Mouse (Mus musculus) CH12.LX (cell line): Measurements from ENCODE around the gene Ttll11. TPM values are rescaled to one million over a fixed set of nuclear protein-coding genes. Genes with fewer than 3 reads are reported as not detected.

Experiments
- DNase-seq: peaks from one replicate; pipeline ENCODE4 v3.0.0-alpha.2; 2013; ENCODE audit errors: extremely low read depth
- H3K27ac ChIP-seq: 2 replicates; pipeline ENCODE4 v1.5.1; 2012; ENCODE audit warnings: low read depth, mild to moderate bottlenecking, control low read depth, moderate library complexity; ENCODE audit not compliant: insufficient read depth
- H3K27me3 ChIP-seq: replicated peaks from 2 replicates; pipeline ENCODE3; 2012; ENCODE audit warnings: inconsistent platforms
- H3K36me3 ChIP-seq, 2 experiments: replicated peaks in 1 of 2; 2 replicates each; pipeline versions ENCODE3 to v1.6.1; 2012; ENCODE audit warnings: inconsistent platforms in 1 of 2, low read length in 1 of 2, mild to moderate bottlenecking in 1 of 2, mixed read lengths in 1 of 2, moderate library complexity in 1 of 2; ENCODE audit not compliant: control insufficient read depth in 1 of 2, insufficient read depth in 1 of 2
- H3K4me1 ChIP-seq, 2 experiments: 2 replicates each; pipeline ENCODE4 v1.6.1; 2012; ENCODE audit warnings: inconsistent platforms in 1 of 2, moderate library complexity in 1 of 2; ENCODE audit not compliant: insufficient read depth in 2 of 2, control insufficient read depth in 1 of 2
- H3K4me2 ChIP-seq: 2 replicates; pipeline ENCODE4 v1.6.1; 2012; ENCODE audit warnings: low read depth, mild to moderate bottlenecking, control low read depth; ENCODE audit not compliant: poor library complexity, insufficient read depth, severe bottlenecking
- H3K4me3 ChIP-seq, 3 experiments: fragments of 150-350 bp in 1 of 3; sonication (generic) in 1 of 3; replicated peaks in 1 of 3; 2 replicates each; pipeline versions ENCODE3 to v1.5.1; 2011 to 2012; ENCODE audit warnings: low read depth in 2 of 3, low read length in 2 of 3, mild to moderate bottlenecking in 2 of 3, moderate library complexity in 2 of 3, control low read depth in 1 of 3, improper control_type of control experiment in 1 of 3, inconsistent platforms in 1 of 3, mixed read lengths in 1 of 3; ENCODE audit not compliant: poor library complexity in 1 of 3
- H3K79me2 ChIP-seq: replicated peaks from 2 replicates; pipeline ENCODE4 v1.6.1; 2012; ENCODE audit warnings: mild to moderate bottlenecking, moderate library complexity; ENCODE audit not compliant: control insufficient read depth, poor library complexity, insufficient read depth, severe bottlenecking; ENCODE audit errors: extremely low read depth
- H3K9ac ChIP-seq: 2 replicates; pipeline ENCODE4 v1.6.1; 2012; ENCODE audit warnings: low read depth, mild to moderate bottlenecking, control low read depth, moderate library complexity; ENCODE audit not compliant: insufficient read depth
- H3K9me3 ChIP-seq: replicated peaks from 2 replicates; pipeline ENCODE3; 2012; ENCODE audit warnings: low read length, inconsistent platforms, mixed read lengths
- CHD1 ChIP-seq: IDR thresholded peaks from 2 replicates; pipeline ENCODE4 v1.6.1; 2012; ENCODE audit warnings: low read depth, low read length, improper control_type of control experiment, inconsistent platforms
- E2F4 ChIP-seq: IDR thresholded peaks from 2 replicates; pipeline ENCODE4 v1.6.1; 2011; ENCODE audit warnings: low read depth, low read length, improper control_type of control experiment; ENCODE audit not compliant: insufficient replicate concordance
- ELF1 ChIP-seq: IDR thresholded peaks from 2 replicates; pipeline ENCODE4 v1.6.1; 2014; ENCODE audit warnings: low read depth, mild to moderate bottlenecking, inconsistent platforms, low read length, improper control_type of control experiment
- ETS1 ChIP-seq: conservative IDR thresholded peaks from 2 replicates; pipeline ENCODE4 v1.6.1; 2012; ENCODE audit warnings: low read depth, mild to moderate bottlenecking, inconsistent platforms, low read length, improper control_type of control experiment, moderate library complexity
- HCFC1 ChIP-seq: IDR thresholded peaks from 2 replicates; pipeline ENCODE4 v1.6.1; 2012; ENCODE audit warnings: low read depth, mild to moderate bottlenecking, inconsistent platforms, low read length, improper control_type of control experiment
- IRF4 ChIP-seq: IDR thresholded peaks from 2 replicates; pipeline ENCODE4 v1.6.1; 2014; ENCODE audit warnings: low read depth, mild to moderate bottlenecking, inconsistent platforms, low read length, improper control_type of control experiment
- JUN ChIP-seq: IDR thresholded peaks from 2 replicates; pipeline ENCODE4 v1.6.1; 2011; ENCODE audit warnings: low read depth, mild to moderate bottlenecking, low read length, improper control_type of control experiment, moderate library complexity; ENCODE audit not compliant: insufficient read depth
- JUND ChIP-seq: conservative IDR thresholded peaks from 2 replicates; pipeline ENCODE4 v1.6.1; 2011; ENCODE audit warnings: low read depth, low read length, improper control_type of control experiment
- KAT2A ChIP-seq: IDR thresholded peaks from 2 replicates; pipeline ENCODE4 v1.6.1; 2012; ENCODE audit warnings: low read length, improper control_type of control experiment, inconsistent platforms; ENCODE audit not compliant: insufficient replicate concordance
- MAX ChIP-seq: IDR thresholded peaks from 2 replicates; pipeline ENCODE4 v1.6.1; 2011; ENCODE audit warnings: low read length, improper control_type of control experiment
- MAZ ChIP-seq: IDR thresholded peaks from 2 replicates; pipeline ENCODE4 v1.6.1; 2012; ENCODE audit warnings: low read depth, mild to moderate bottlenecking, inconsistent platforms, low read length, improper control_type of control experiment, moderate library complexity
- MEF2A ChIP-seq: IDR thresholded peaks from 2 replicates; pipeline ENCODE4 v1.6.1; 2014; ENCODE audit warnings: low read depth, mild to moderate bottlenecking, inconsistent platforms, low read length, improper control_type of control experiment, borderline replicate concordance
- MXI1 ChIP-seq: IDR thresholded peaks from 2 replicates; pipeline ENCODE4 v1.6.1; 2011; ENCODE audit warnings: mild to moderate bottlenecking, low read depth, low read length, improper control_type of control experiment
- MYC ChIP-seq: IDR thresholded peaks from 2 replicates; pipeline ENCODE4 v1.6.1; 2011; ENCODE audit warnings: low read depth, mild to moderate bottlenecking, improper control_type of control experiment, low read length
- NRF1 ChIP-seq: IDR thresholded peaks from 2 replicates; pipeline ENCODE4 v1.6.1; 2014; ENCODE audit warnings: low read depth, mild to moderate bottlenecking, inconsistent platforms, low read length, improper control_type of control experiment, moderate library complexity
- PAX5 ChIP-seq: IDR thresholded peaks from 2 replicates; pipeline ENCODE4 v1.6.1; 2012; ENCODE audit warnings: low read length, inconsistent platforms, mixed read lengths
- RAD21 ChIP-seq: IDR thresholded peaks from 2 replicates; pipeline ENCODE4 v1.6.1; 2011; ENCODE audit warnings: low read depth, mild to moderate bottlenecking, low read length, improper control_type of control experiment, moderate library complexity
- SIN3A ChIP-seq: IDR thresholded peaks from 2 replicates; pipeline ENCODE4 v1.6.1; 2012; ENCODE audit warnings: low read length, improper control_type of control experiment, inconsistent platforms
- SMC3 ChIP-seq: IDR thresholded peaks from 2 replicates; pipeline ENCODE4 v1.6.1; 2011; ENCODE audit warnings: low read depth, low read length, improper control_type of control experiment
- TCF12 ChIP-seq: IDR thresholded peaks from 2 replicates; pipeline ENCODE4 v1.6.1; 2014; ENCODE audit warnings: low read depth, mild to moderate bottlenecking, inconsistent platforms, low read length, improper control_type of control experiment
- UBTF ChIP-seq: IDR thresholded peaks from 2 replicates; pipeline ENCODE4 v1.6.1; 2012; ENCODE audit warnings: low read depth, mild to moderate bottlenecking, inconsistent platforms, low read length, improper control_type of control experiment, moderate library complexity
- USF1 ChIP-seq: IDR thresholded peaks from 2 replicates; pipeline ENCODE4 v1.6.1; 2014; ENCODE audit warnings: low read depth, mild to moderate bottlenecking, inconsistent platforms, low read length, improper control_type of control experiment
- ZKSCAN1 ChIP-seq: IDR thresholded peaks from 2 replicates; pipeline ENCODE4 v1.6.1; 2012; ENCODE audit warnings: low read depth, inconsistent platforms, low read length, improper control_type of control experiment, borderline replicate concordance
- ZMIZ1 ChIP-seq: IDR thresholded peaks from 2 replicates; pipeline ENCODE4 v1.6.1; 2012; ENCODE audit warnings: low read depth, mild to moderate bottlenecking, inconsistent platforms, low read length, improper control_type of control experiment
- dilution Hi-C: fragments of 300-500 bp; cut with MboI; formaldehyde crosslinking; loops from 2 replicates; pipeline ENCODE4 v1.14.3; 2020; ENCODE audit warnings: low sequenced_read_pairs; ENCODE audit not compliant: extremely low pct_unique_long_range_greater_than_20kb, extremely low pct_ligation_motif_present
- in situ Hi-C: fragments of 300-500 bp; cut with MboI; formaldehyde crosslinking; loops from 3 replicates; pipeline ENCODE4 v1.14.3; 2019; ENCODE audit warnings: low sequenced_read_pairs, low pct_ligation_motif_present, low pct_unique_long_range_greater_than_20kb, mixed read lengths
- polyA plus RNA-seq: library from polyadenylated mRNA; unstranded; fragments of >175 nt; gene quantifications from 2 replicates; pipeline ENCODE4 v1.2.1, GENCODE M21; 2012; ENCODE audit warnings: low read depth; ENCODE audit not compliant: insufficient read length
- total RNA-seq, 2 experiments: library from RNA; depleted of rRNA; stranded (reverse); fragments of 300-350 nt in 1 of 2; fragments of >200 nt in 1 of 2; gene quantifications; 2 replicates each; pipeline ENCODE4 v1.2.3; 2012 to 2014

Ttll11 gene
- total and polyA plus RNA-seq, 3 experiments, result 0.04 to 0.31 (median 0.11) TPM

DNA sequence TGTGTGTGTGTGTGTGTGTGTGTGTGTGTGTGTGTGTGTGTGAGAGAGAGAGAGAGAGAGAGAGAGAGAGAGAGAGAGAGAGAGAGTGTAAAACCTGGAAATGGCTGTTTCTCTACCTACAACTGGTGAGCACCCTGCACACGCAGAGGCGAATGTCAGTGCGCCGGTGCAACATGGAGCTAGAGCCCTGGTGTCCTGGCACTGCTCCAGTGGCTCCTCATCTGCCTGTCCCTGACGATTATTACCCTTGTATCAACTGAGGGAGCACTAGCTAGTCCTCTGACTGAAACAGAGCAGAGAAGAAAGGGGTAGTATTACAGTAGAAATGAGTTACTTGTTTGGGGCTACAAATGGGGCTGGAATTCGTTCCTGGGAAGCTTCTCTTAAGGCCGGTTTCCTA, 266.3 kb downstream of the Ttll11 start:
- Histone ChIP-seq H3K4me3 (no peak overlapping the region), H3K4me1 (peaks cover 6 to 52% of the 10 kb centered on the region in 2 experiments), H3K9ac (no peak overlapping the region), H3K4me2 (no peak overlapping the region), H3K27me3 (no peaks in the 10 kb centered on the region), H3K27ac (no peak overlapping the region), H3K9me3 (no peaks in the 10 kb centered on the region), H3K36me3 (peaks cover 60 to 91% of the 10 kb centered on the region in 2 experiments), H3K79me2 (no peaks in the 10 kb centered on the region)
- dilution Hi-C loops, result no loop called here
- DNase-seq, result no peak
- in situ Hi-C loops, result no loop called here
- TF ChIP-seq MAX, result no peak
- TF ChIP-seq ELF1, result no peak
- TF ChIP-seq MYC, result no peak
- TF ChIP-seq IRF4, result no peak
- no peak for TF ChIP-seq SIN3A
- no peak for TF ChIP-seq KAT2A
- no peak for TF ChIP-seq PAX5
- TF ChIP-seq JUND, result no peak
- no peak for TF ChIP-seq UBTF

DNA sequence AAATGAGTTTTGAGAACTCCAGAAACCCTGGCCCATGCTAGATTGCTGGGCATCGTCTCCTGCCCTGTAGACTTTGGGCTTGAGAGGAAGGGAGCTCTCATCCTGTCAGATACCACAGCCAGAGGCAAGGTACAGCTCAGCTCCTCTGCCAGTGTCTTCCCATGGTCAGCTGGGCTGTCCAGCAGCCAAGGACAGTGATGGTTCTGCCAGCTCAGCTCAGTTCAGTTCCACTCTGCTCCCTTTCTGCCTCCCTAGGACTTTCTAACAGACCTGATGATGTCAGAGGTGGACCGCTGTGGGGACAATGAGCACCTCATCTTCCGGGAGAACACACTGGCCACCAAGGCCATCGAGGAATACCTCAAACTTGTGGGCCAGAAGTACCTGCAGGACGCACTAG, 267.1 kb downstream of the Ttll11 start:
- Histone ChIP-seq H3K9me3 (no peaks in the 10 kb centered on the region), H3K4me2 (no peak overlapping the region), H3K79me2 (no peaks in the 10 kb centered on the region), H3K4me3 (no peak overlapping the region), H3K9ac (no peak overlapping the region), H3K27ac (no peak overlapping the region), H3K27me3 (no peaks in the 10 kb centered on the region), H3K4me1 (peaks cover 6 to 46% of the 10 kb centered on the region in 2 experiments), H3K36me3 (peaks cover 51 to 87% of the 10 kb centered on the region in 2 experiments)
- no peak for DNase-seq
- no peak for TF ChIP-seq JUN
- TF ChIP-seq TCF12, result no peak
- no peak for TF ChIP-seq NRF1
- TF ChIP-seq E2F4, result no peak
- no peak for TF ChIP-seq HCFC1
- TF ChIP-seq ZMIZ1, result no peak
- no peak for TF ChIP-seq USF1
- TF ChIP-seq RAD21, result no peak
- TF ChIP-seq CHD1, result no peak
- no peak for TF ChIP-seq ETS1
- TF ChIP-seq SIN3A, result no peak
- TF ChIP-seq MAZ, result no peak
- no peak for TF ChIP-seq MXI1
- no peak for TF ChIP-seq SMC3
- TF ChIP-seq MEF2A, result no peak
- no peak for TF ChIP-seq ZKSCAN1
- dilution Hi-C loops, result no loop called here
- in situ Hi-C loops, result no loop called here
